Mouse (Mus musculus) megakaryocyte, adult 5-6 weeks (primary cell): ENCODE measurements around the gene Cog8. TPM values are rescaled to one million over a fixed set of nuclear protein-coding genes. Genes with fewer than 3 reads are reported as not detected.

Source experiments
- total RNA-seq, 2 experiments: library from RNA; stranded (forward) in 1 of 2; stranded (reverse) in 1 of 2; fragments of 153-499, 151-499 nt in 1 of 2; fragments of 221-1000, 200-1000 nt in 1 of 2; gene quantifications; 2 replicates each; pipeline versions ENCODE4 v1.2.3 to v1.2.4; 2015 to 2017

Cog8 gene
- total RNA-seq, 2 experiments from 2014 or later = 16.8 to 17.7 TPM

Other genes with a start within 250 kb of the Cog8 start
- gene Has3, start 186.4 kb downstream of the Cog8 start, total RNA-seq (2015) = not detected in 2 replicates
- gene Has3, start 186.4 kb downstream of the Cog8 start, total RNA-seq (2017) = 0.16 TPM in 1 of 2 replicates, not detected in the other
- gene Utp4, start 163.1 kb downstream of the Cog8 start, total RNA-seq (2015) = 10.0 and 13.9 TPM in 2 replicates
- 9.4 and 11.5 TPM in 2 replicates for gene Utp4, start 163.1 kb downstream of the Cog8 start, total RNA-seq (2017)
- gene Sntb2, start 120.9 kb downstream of the Cog8 start, total RNA-seq (2015) = 7.7 and 8.5 TPM in 2 replicates
- gene Sntb2, start 120.9 kb downstream of the Cog8 start, total RNA-seq (2017) = 12.0 and 13.3 TPM in 2 replicates
- 33.9 and 36.9 TPM in 2 replicates for gene Vps4a, start 25.5 kb downstream of the Cog8 start, total RNA-seq (2015)
- gene Vps4a, start 25.5 kb downstream of the Cog8 start, total RNA-seq (2017) = 41.4 and 42.8 TPM in 2 replicates
- 9.8 and 12.9 TPM in 2 replicates for gene Pdf, start 8.1 kb downstream of the Cog8 start, total RNA-seq (2015)
- 15.6 and 29.5 TPM in 2 replicates for gene Pdf, start 8.1 kb downstream of the Cog8 start, total RNA-seq (2017)
- 16.5 and 26.4 TPM in 2 replicates for gene Nip7, start 188 bp upstream of the Cog8 start, total RNA-seq (2015)
- gene Nip7, start 188 bp upstream of the Cog8 start, total RNA-seq (2017) = 10.6 and 12.5 TPM in 2 replicates
- 0.57 TPM in 1 of 2 replicates, not detected in the other for gene Tmed6, start 9.0 kb upstream of the Cog8 start, total RNA-seq (2015)
- not detected in 2 replicates for gene Tmed6, start 9.0 kb upstream of the Cog8 start, total RNA-seq (2017)
- 22.6 and 26.6 TPM in 2 replicates for gene Terf2, start 39.9 kb upstream of the Cog8 start, total RNA-seq (2015)
- 18.5 and 19.0 TPM in 2 replicates for gene Terf2, start 39.9 kb upstream of the Cog8 start, total RNA-seq (2017)
- 41.8 and 43.9 TPM in 2 replicates for gene Cyb5b, start 94.0 kb upstream of the Cog8 start, total RNA-seq (2015)
- gene Cyb5b, start 94.0 kb upstream of the Cog8 start, total RNA-seq (2017) = 43.9 and 46.7 TPM in 2 replicates
- 32.2 and 33.1 TPM in 2 replicates for gene Nfat5, start 236.8 kb upstream of the Cog8 start, total RNA-seq (2015)
- gene Nfat5, start 236.8 kb upstream of the Cog8 start, total RNA-seq (2017) = 17.6 and 19.4 TPM in 2 replicates